ENCODE assay signal across 11 mouse cellular contexts in the genomic region with DNA sequence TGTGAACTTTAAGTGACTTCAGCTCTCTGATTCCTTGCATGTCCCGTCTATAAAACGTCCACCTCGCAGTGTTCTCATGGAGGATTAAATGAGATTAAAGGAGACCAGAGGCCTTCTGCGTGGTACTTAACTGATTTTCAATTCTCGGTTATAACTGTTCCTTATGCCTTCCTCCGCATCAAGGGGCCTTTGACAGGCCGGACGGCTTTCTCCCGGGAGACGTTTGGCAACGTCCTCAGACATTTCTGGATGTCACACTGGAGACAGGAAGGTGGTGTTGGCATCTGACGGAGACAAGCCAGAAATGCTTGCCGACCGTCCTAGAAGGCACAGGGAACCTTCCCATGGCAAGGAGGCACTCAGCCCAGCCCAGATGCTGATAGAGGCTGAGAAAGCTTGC.
A peak's percentile ranks its signal among the peaks of the same experiment; 100 is the strongest.
DNase-seq lines count a peak whose midpoint lies in the region; ATAC-seq and TF ChIP-seq lines count a peak whose summit lies in the region.
"Had no signal": no experiment of that assay in that cellular context is flagged by ENCODE, and none has a peak within 500 bp of the region (broad histone marks: within the 10 kb centered on the region; RNA-seq: fewer than 3 reads in every experiment).

No protein-coding gene starts in this region.

- DNase-seq in heart, embryonic 10.5 days (ENCODE audit: low spot score) = no peak
- DNase-seq in heart, postnatal 25 days (ENCODE audit: low spot score) = no peak
- peak; percentile 39 for DNase-seq in lung, embryonic 14.5 days
- no peak for DNase-seq in lung, postnatal 25 days (ENCODE audit: low spot score)
- DNase-seq in kidney, postnatal 14 days = peak; percentile 12
- peak; percentile 34 for DNase-seq in lung, postnatal 36 days
- no peak for DNase-seq in embryo, embryonic 9.5 days (ENCODE audit: extremely low spot score)
- DNase-seq: cerebellum, adult 2 months; right cerebral cortex, postnatal 14 days had no signal

- H3K27me3 ChIP-seq in heart, embryonic 10.5 days (ENCODE audit: insufficient read depth, poor library complexity, severe bottlenecking) = peaks cover 43% of the 10 kb centered on the region
- H3K27me3 ChIP-seq in lung, embryonic 14.5 days (ENCODE audit: insufficient read depth, low read length) = no peaks in the 10 kb centered on the region
- H3K27me3 ChIP-seq in liver, embryonic 12.5 days (replicated peaks) = peaks cover 5% of the 10 kb centered on the region; the same call in 1 of the 2 replicates

- ATAC-seq in lung, embryonic 14.5 days (ENCODE audit: insufficient read depth) = no peak
- no peak for ATAC-seq in liver, embryonic 12.5 days

- H3K4me2 ChIP-seq in lung, embryonic 14.5 days = peak overlapping the region; percentile 39
- no peak overlapping the region for H3K4me2 ChIP-seq in liver, embryonic 12.5 days
- H3K4me2 ChIP-seq: heart, embryonic 15.5 days had no signal

- H3K27ac ChIP-seq in heart, embryonic 10.5 days = peak overlapping the region; percentile 11; the same call in 1 of the 2 replicates
- H3K27ac ChIP-seq in lung, embryonic 14.5 days (ENCODE audit: low read depth) = no peak overlapping the region
- H3K27ac ChIP-seq in liver, embryonic 12.5 days = no peak overlapping the region
- H3K27ac ChIP-seq: heart, embryonic 15.5 days had no signal

- TF ChIP-seq CTCF in lung, embryonic 14.5 days (IDR thresholded peaks at IDR 0.05; ENCODE audit: low read depth) = no peak

- no peaks in the 10 kb centered on the region for H3K9me3 ChIP-seq in heart, embryonic 10.5 days
- no peaks in the 10 kb centered on the region for H3K9me3 ChIP-seq in lung, embryonic 14.5 days (ENCODE audit: low read depth, low read length)
- 0 out of 2 replicates have a peak, but pooled peaks cover 8% of the 10 kb centered on the region for H3K9me3 ChIP-seq in liver, embryonic 12.5 days (replicated peaks)
- H3K9me3 ChIP-seq: heart, embryonic 15.5 days had no signal

- no peak overlapping the region; the same call in 1 of the 2 replicates for H3K9ac ChIP-seq in lung, embryonic 14.5 days
- no peak overlapping the region for H3K9ac ChIP-seq in liver, embryonic 12.5 days
- H3K9ac ChIP-seq: heart, embryonic 15.5 days had no signal

- intact Hi-C loops in heart, postnatal 25 days (cut with DNase I) = no loop called here

- H3K4me3 ChIP-seq in heart, embryonic 10.5 days = peak overlapping the region; percentile 8; the same call in 1 of the 2 replicates
- H3K4me3 ChIP-seq in lung, embryonic 14.5 days (ENCODE audit: low read depth, low read length) = no peak overlapping the region
- no peak overlapping the region for H3K4me3 ChIP-seq in liver, embryonic 12.5 days
- H3K4me3 ChIP-seq: heart, embryonic 15.5 days had no signal

- H3K4me1 ChIP-seq in heart, embryonic 10.5 days = peaks cover 25% of the 10 kb centered on the region
- no peaks in the 10 kb centered on the region for H3K4me1 ChIP-seq in lung, embryonic 14.5 days (ENCODE audit: insufficient read depth)
- H3K4me1 ChIP-seq in liver, embryonic 12.5 days = no peaks in the 10 kb centered on the region

- H3K36me3 ChIP-seq in heart, embryonic 10.5 days = no peaks in the 10 kb centered on the region
- H3K36me3 ChIP-seq in lung, embryonic 14.5 days (ENCODE audit: insufficient read depth) = no peaks in the 10 kb centered on the region
- H3K36me3 ChIP-seq in liver, embryonic 12.5 days = no peaks in the 10 kb centered on the region
- H3K36me3 ChIP-seq: heart, embryonic 15.5 days had no signal

- 37% methylated on average over 14 of the region's 14 CpGs for WGBS in heart, embryonic 10.5 days
- WGBS in lung, embryonic 14.5 days = 28% methylated on average over 14 of the region's 14 CpGs
- 58% methylated on average over 14 of the region's 14 CpGs for WGBS in liver, embryonic 12.5 days (ENCODE audit: insufficient replicate concordance)

Comparison
In these comparisons a context has a peak if more than half of its experiments do, and no peak if none do; other contexts are left out.
1. DNase-seq: peak in lung, embryonic 14.5 days (single experiment), kidney, postnatal 14 days (single experiment) and lung, postnatal 36 days (single experiment); none in heart, embryonic 10.5 days (single experiment), heart, postnatal 25 days (single experiment), lung, postnatal 25 days (single experiment) and embryo, embryonic 9.5 days (single experiment).